29 mouse cellular contexts compared by ENCODE assay signal in genomic region chr13:70033249-70033648, GRCm38 (mm10).
DNase-seq lines count a peak whose midpoint lies in the region; ATAC-seq and TF ChIP-seq lines count a peak whose summit lies in the region.
"Had no signal": no experiment of that assay in that cellular context is flagged by ENCODE, and none has a peak within 500 bp of the region (broad histone marks: within the 10 kb centered on the region; RNA-seq: fewer than 3 reads in every experiment).

No protein-coding gene starts in this region.

- TF ChIP-seq CTCF in forebrain, postnatal 0 days (IDR thresholded peaks at IDR 0.05; ENCODE audit: low read depth), result no peak

- 42% methylated on average over 6 of the region's 6 CpGs for WGBS in forebrain, postnatal 0 days
- WGBS in forebrain, embryonic 10.5 days, result 87% methylated on average over 6 of the region's 6 CpGs
- WGBS in midbrain, embryonic 12.5 days, result 61% methylated on average over 6 of the region's 6 CpGs
- WGBS in midbrain, embryonic 10.5 days, result 82% methylated on average over 6 of the region's 6 CpGs
- 36% methylated on average over 6 of the region's 6 CpGs for WGBS in midbrain, embryonic 16.5 days
- 71% methylated on average over 6 of the region's 6 CpGs for WGBS in midbrain, embryonic 11.5 days

- H3K4me1 ChIP-seq in forebrain, postnatal 0 days (ENCODE audit: insufficient read depth), result peaks cover 8% of the 10 kb centered on the region; the same call in 1 of the 2 replicates
- no peaks in the 10 kb centered on the region for H3K4me1 ChIP-seq in forebrain, embryonic 10.5 days
- H3K4me1 ChIP-seq in midbrain, embryonic 12.5 days, result peaks cover 8% of the 10 kb centered on the region; the same call in 1 of the 2 replicates
- H3K4me1 ChIP-seq in midbrain, embryonic 10.5 days, result peaks cover 10% of the 10 kb centered on the region; the same call in 1 of the 2 replicates
- H3K4me1 ChIP-seq in midbrain, embryonic 16.5 days (ENCODE audit: control insufficient read depth, insufficient read depth, low read length), result peaks cover 3% of the 10 kb centered on the region; the same call in 1 of the 2 replicates
- H3K4me1 ChIP-seq in midbrain, embryonic 11.5 days (ENCODE audit: control insufficient read depth, insufficient read depth, low read length), result no peaks in the 10 kb centered on the region
- H3K4me1 ChIP-seq: embryonic facial prominence, embryonic 12.5 days; embryonic facial prominence, embryonic 15.5 days; heart, embryonic 12.5 days; heart, embryonic 15.5 days had no signal

- no peak overlapping the region for H3K27ac ChIP-seq in forebrain, postnatal 0 days (ENCODE audit: low read depth, low read length)
- no peak overlapping the region for H3K27ac ChIP-seq in forebrain, embryonic 10.5 days
- no peak overlapping the region for H3K27ac ChIP-seq in midbrain, embryonic 12.5 days (replicated peaks)
- H3K27ac ChIP-seq in midbrain, embryonic 10.5 days (replicated peaks), result no peak overlapping the region
- H3K27ac ChIP-seq in midbrain, embryonic 16.5 days (ENCODE audit: low read length), result peak overlapping the region; percentile 3; the same call in 1 of the 2 replicates
- H3K27ac ChIP-seq in midbrain, embryonic 11.5 days (ENCODE audit: low read depth, low read length), result no peak overlapping the region
- H3K27ac ChIP-seq: embryonic facial prominence, embryonic 12.5 days; embryonic facial prominence, embryonic 15.5 days; forebrain, embryonic 12.5 days; gastrocnemius, adult 2 months; heart, embryonic 15.5 days; hindbrain, embryonic 10.5 days; hindbrain, embryonic 13.5 days had no signal

- H3K4me2 ChIP-seq in forebrain, postnatal 0 days (ENCODE audit: low read depth), result no peak overlapping the region
- peak overlapping the region; percentile 13; the same call in 1 of the 2 replicates for H3K4me2 ChIP-seq in midbrain, embryonic 12.5 days (replicated peaks)
- no peak overlapping the region for H3K4me2 ChIP-seq in midbrain, embryonic 16.5 days (ENCODE audit: low read length)
- H3K4me2 ChIP-seq in midbrain, embryonic 11.5 days, result no peak overlapping the region
- H3K4me2 ChIP-seq: embryonic facial prominence, embryonic 12.5 days; embryonic facial prominence, embryonic 15.5 days; forebrain, embryonic 12.5 days; heart, embryonic 12.5 days; heart, embryonic 15.5 days; hindbrain, embryonic 13.5 days had no signal

- no peak overlapping the region for H3K4me3 ChIP-seq in forebrain, postnatal 0 days (ENCODE audit: low read depth, low read length)
- no peak overlapping the region for H3K4me3 ChIP-seq in forebrain, embryonic 10.5 days
- H3K4me3 ChIP-seq in midbrain, embryonic 12.5 days, result no peak overlapping the region
- no peak overlapping the region for H3K4me3 ChIP-seq in midbrain, embryonic 10.5 days
- H3K4me3 ChIP-seq in midbrain, embryonic 16.5 days (ENCODE audit: low read depth, low read length), result no peak overlapping the region
- no peak overlapping the region for H3K4me3 ChIP-seq in midbrain, embryonic 11.5 days (ENCODE audit: low read depth, low read length)
- H3K4me3 ChIP-seq: embryonic facial prominence, embryonic 12.5 days; embryonic facial prominence, embryonic 15.5 days; forebrain, embryonic 12.5 days; gastrocnemius, adult 2 months; heart, embryonic 12.5 days; heart, embryonic 15.5 days; hindbrain, embryonic 10.5 days; hindbrain, embryonic 13.5 days had no signal

- H3K9ac ChIP-seq in forebrain, postnatal 0 days, result no peak overlapping the region
- no peak overlapping the region for H3K9ac ChIP-seq in midbrain, embryonic 12.5 days (replicated peaks)
- H3K9ac ChIP-seq in midbrain, embryonic 16.5 days (ENCODE audit: low read depth, low read length), result no peak overlapping the region
- H3K9ac ChIP-seq in midbrain, embryonic 11.5 days (ENCODE audit: low read length), result no peak overlapping the region
- H3K9ac ChIP-seq: embryonic facial prominence, embryonic 12.5 days; embryonic facial prominence, embryonic 15.5 days; forebrain, embryonic 12.5 days; heart, embryonic 12.5 days; heart, embryonic 15.5 days; hindbrain, embryonic 13.5 days had no signal

- peak; percentile 66; the same call in 1 of the 2 replicates for ATAC-seq in forebrain, postnatal 0 days
- ATAC-seq in midbrain, embryonic 12.5 days (ENCODE audit: low FRiP score, low read depth), result no peak
- peak; percentile 56; the same call in 1 of the 2 replicates for ATAC-seq in midbrain, embryonic 16.5 days
- no peak for ATAC-seq in midbrain, embryonic 11.5 days (ENCODE audit: low FRiP score)
- ATAC-seq: intestine, postnatal 0 days; Patski had no signal

- no peaks in the 10 kb centered on the region for H3K36me3 ChIP-seq in forebrain, postnatal 0 days (ENCODE audit: insufficient read depth)
- no peaks in the 10 kb centered on the region for H3K36me3 ChIP-seq in forebrain, embryonic 10.5 days (replicated peaks)
- H3K36me3 ChIP-seq in midbrain, embryonic 12.5 days, result no peaks in the 10 kb centered on the region
- no peaks in the 10 kb centered on the region for H3K36me3 ChIP-seq in midbrain, embryonic 10.5 days
- H3K36me3 ChIP-seq in midbrain, embryonic 16.5 days (ENCODE audit: control insufficient read depth, insufficient read depth, low read length), result no peaks in the 10 kb centered on the region
- H3K36me3 ChIP-seq in midbrain, embryonic 11.5 days (ENCODE audit: control insufficient read depth, insufficient read depth, low read length), result no peaks in the 10 kb centered on the region
- H3K36me3 ChIP-seq: embryonic facial prominence, embryonic 12.5 days; embryonic facial prominence, embryonic 15.5 days; forebrain, embryonic 12.5 days; G1E; heart, embryonic 12.5 days; heart, embryonic 15.5 days; hindbrain, embryonic 10.5 days; hindbrain, embryonic 13.5 days had no signal

- DNase-seq in forebrain, postnatal 0 days, result no peak
- DNase-seq in forebrain, embryonic 10.5 days (ENCODE audit: extremely low spot score, low spot score), result no peak
- no peak for DNase-seq in midbrain, embryonic 10.5 days (ENCODE audit: low spot score)
- no peak for DNase-seq in midbrain, embryonic 11.5 days (ENCODE audit: low spot score, missing footprints)
- DNase-seq: adrenal gland, postnatal 10 days; adrenal gland, postnatal 36 days; B cell, adult 2 months; cerebellum, adult 11 months; cerebellum, adult 2 months; cerebellum, adult 9-11 months; cerebellum, postnatal 25 days; gastrocnemius, adult 2 months; gastrocnemius, postnatal 14 days; heart, adult 11 months; heart, postnatal 10 days; heart, postnatal 36 days had no signal

- H3K9me3 ChIP-seq in forebrain, postnatal 0 days (ENCODE audit: low read length), result no peaks in the 10 kb centered on the region
- no peaks in the 10 kb centered on the region for H3K9me3 ChIP-seq in forebrain, embryonic 10.5 days
- no peaks in the 10 kb centered on the region for H3K9me3 ChIP-seq in midbrain, embryonic 12.5 days
- no peaks in the 10 kb centered on the region for H3K9me3 ChIP-seq in midbrain, embryonic 10.5 days (replicated peaks)
- no peaks in the 10 kb centered on the region for H3K9me3 ChIP-seq in midbrain, embryonic 16.5 days (replicated peaks; ENCODE audit: control insufficient read depth, low read length, poor library complexity, severe bottlenecking)
- no peaks in the 10 kb centered on the region for H3K9me3 ChIP-seq in midbrain, embryonic 11.5 days (ENCODE audit: control insufficient read depth, low read length)
- H3K9me3 ChIP-seq: embryonic facial prominence, embryonic 12.5 days; embryonic facial prominence, embryonic 15.5 days; forebrain, embryonic 12.5 days; heart, embryonic 12.5 days; heart, embryonic 15.5 days; hindbrain, embryonic 10.5 days; hindbrain, embryonic 13.5 days had no signal

- no peaks in the 10 kb centered on the region for H3K27me3 ChIP-seq in forebrain, postnatal 0 days (ENCODE audit: insufficient read depth, low read length)
- no peaks in the 10 kb centered on the region for H3K27me3 ChIP-seq in forebrain, embryonic 10.5 days (ENCODE audit: poor library complexity, severe bottlenecking)
- H3K27me3 ChIP-seq in midbrain, embryonic 12.5 days, result no peaks in the 10 kb centered on the region
- no peaks in the 10 kb centered on the region for H3K27me3 ChIP-seq in midbrain, embryonic 10.5 days (ENCODE audit: low read depth, poor library complexity, severe bottlenecking)
- H3K27me3 ChIP-seq in midbrain, embryonic 16.5 days (ENCODE audit: control insufficient read depth, insufficient read depth, low read depth, low read length), result no peaks in the 10 kb centered on the region
- H3K27me3 ChIP-seq in midbrain, embryonic 11.5 days (ENCODE audit: control insufficient read depth, insufficient read depth, low read length), result no peaks in the 10 kb centered on the region
- H3K27me3 ChIP-seq: CH12.LX; embryonic facial prominence, embryonic 12.5 days; embryonic facial prominence, embryonic 15.5 days; forebrain, embryonic 12.5 days; heart, embryonic 12.5 days; heart, embryonic 15.5 days; hindbrain, embryonic 13.5 days had no signal

Comparison
In these comparisons a context has a peak if more than half of its experiments do, and no peak if none do; other contexts are left out.
1. ATAC-seq: peak in forebrain, postnatal 0 days (single experiment) and midbrain, embryonic 16.5 days (single experiment); none in midbrain, embryonic 12.5 days (single experiment) and midbrain, embryonic 11.5 days (single experiment).